Comparison of ENCODE assay signal across 10 mouse cellular contexts in genomic region chr9:121822585-121822991, GRCm38 (mm10). TPM values are rescaled to one million over a fixed set of nuclear protein-coding genes. Genes with fewer than 3 reads are reported as not detected.
DNase-seq lines count a peak whose midpoint lies in the region; ATAC-seq lines count a peak whose summit lies in the region.
"Had no signal": no experiment of that assay in that cellular context is flagged by ENCODE, and none has a peak within 500 bp of the region (broad histone marks: within the 10 kb centered on the region; RNA-seq: fewer than 3 reads in every experiment).

No protein-coding gene starts in this region.

- H3K9ac ChIP-seq in forebrain, embryonic 15.5 days (replicated peaks): no peak overlapping the region
- H3K9ac ChIP-seq in forebrain, embryonic 11.5 days (ENCODE audit: low read length): no peak overlapping the region

- H3K4me2 ChIP-seq in forebrain, embryonic 15.5 days (replicated peaks): no peak overlapping the region
- H3K4me2 ChIP-seq in forebrain, embryonic 11.5 days (ENCODE audit: low read depth, low read length, severe bottlenecking): no peak overlapping the region

- 44% methylated on average over 6 of the region's 6 CpGs for WGBS in forebrain, embryonic 15.5 days
- WGBS in forebrain, embryonic 11.5 days: 88% methylated on average over 6 of the region's 6 CpGs

- ATAC-seq in forebrain, embryonic 15.5 days (replicated peaks): peak; percentile 88
- ATAC-seq in forebrain, embryonic 11.5 days (replicated peaks; ENCODE audit: low FRiP score): no peak

- no peaks in the 10 kb centered on the region for H3K27me3 ChIP-seq in forebrain, embryonic 15.5 days
- H3K27me3 ChIP-seq in forebrain, embryonic 11.5 days (ENCODE audit: control insufficient read depth, insufficient read depth, low read length): no peaks in the 10 kb centered on the region

- no peak for DNase-seq in forebrain, embryonic 11.5 days (ENCODE audit: low spot score)
- DNase-seq in right cerebral cortex, postnatal 4 days: peak; percentile 34
- DNase-seq in right cerebral cortex, postnatal 14 days: no peak
- DNase-seq in layer of hippocampus, postnatal 14 days (ENCODE audit: low spot score in 2 of 2): peak; percentile 64 to 72
- DNase-seq in B cell, adult 2 months: no peak
- no peak for DNase-seq in ovary, postnatal 14 days (ENCODE audit: low spot score)
- no peak for DNase-seq in spleen, adult 18-20 months

- H3K4me1 ChIP-seq in forebrain, embryonic 15.5 days: peaks cover 32% of the 10 kb centered on the region
- H3K4me1 ChIP-seq in forebrain, embryonic 11.5 days (replicated peaks; ENCODE audit: control insufficient read depth, insufficient read depth, low read length): no peaks in the 10 kb centered on the region
- H3K4me1 ChIP-seq: megakaryocyte, embryonic 14.5 days had no signal

- no peak overlapping the region for H3K4me3 ChIP-seq in forebrain, embryonic 15.5 days
- H3K4me3 ChIP-seq in forebrain, embryonic 11.5 days (ENCODE audit: low read depth, low read length): no peak overlapping the region
- H3K4me3 ChIP-seq: megakaryocyte, embryonic 14.5 days had no signal

- no peaks in the 10 kb centered on the region for H3K9me3 ChIP-seq in forebrain, embryonic 15.5 days
- H3K9me3 ChIP-seq in forebrain, embryonic 11.5 days (ENCODE audit: control insufficient read depth, low read length): no peaks in the 10 kb centered on the region

- H3K27ac ChIP-seq in forebrain, embryonic 15.5 days (replicated peaks): peak overlapping the region; percentile 83
- no peak overlapping the region for H3K27ac ChIP-seq in forebrain, embryonic 11.5 days (ENCODE audit: low read depth, low read length)

- no peaks in the 10 kb centered on the region for H3K36me3 ChIP-seq in forebrain, embryonic 15.5 days
- no peaks in the 10 kb centered on the region for H3K36me3 ChIP-seq in forebrain, embryonic 11.5 days (ENCODE audit: control insufficient read depth, insufficient read depth, low read length)

RNA-seq across cellular contexts. Expression of gene Ccdc13, which starts 16.7 kb away (rescaled TPM):
- 1.9 and 3.0 TPM in 2 replicates for polyA plus RNA-seq in forebrain, embryonic 15.5 days (2015; fragmentation: Nextera tagmentation; extraction: Ambion mirVana)
- polyA plus RNA-seq in forebrain, embryonic 11.5 days (2014; fragmentation: Nextera tagmentation; extraction: Ambion mirVana): 2.6 and 2.7 TPM in 2 replicates
- 1 to 10 TPM; 8.3 to 9.4 TPM for total RNA-seq in layer of hippocampus, postnatal 14 days (2021)

RNA-seq across cellular contexts. Expression of gene Hhatl, which starts 30.3 kb away (rescaled TPM):
- 0.25 TPM in 1 of 2 replicates, not detected in the other for polyA plus RNA-seq in forebrain, embryonic 15.5 days (2015; fragmentation: Nextera tagmentation; extraction: Ambion mirVana)
- polyA plus RNA-seq in forebrain, embryonic 11.5 days (2014; fragmentation: Nextera tagmentation; extraction: Ambion mirVana): 0.11 TPM in 1 of 2 replicates, not detected in the other
- total RNA-seq in layer of hippocampus, postnatal 14 days (2021): 1 to 10 TPM; 7.5 to 8.3 TPM
- total RNA-seq: CH12.LX had no signal

RNA-seq across cellular contexts. Expression of gene Higd1a, which starts 35.6 kb away (rescaled TPM):
- polyA plus RNA-seq in forebrain, embryonic 15.5 days (2015; fragmentation: Nextera tagmentation; extraction: Ambion mirVana): 124 and 129 TPM in 2 replicates
- polyA plus RNA-seq in forebrain, embryonic 11.5 days (2014; fragmentation: Nextera tagmentation; extraction: Ambion mirVana): 170 and 184 TPM in 2 replicates
- 100 to 1,000 TPM in 1 of 2 experiments, 10 to 100 TPM in 1; 96.5 to 101 TPM for total RNA-seq in layer of hippocampus, postnatal 14 days (2021)

RNA-seq across cellular contexts. Expression of gene Klhl40, which starts 45.2 kb away (rescaled TPM):
- 0.50 and 0.69 TPM in 2 replicates for polyA plus RNA-seq in forebrain, embryonic 15.5 days (2015; fragmentation: Nextera tagmentation; extraction: Ambion mirVana)
- 0.08 and 0.11 TPM in 2 replicates for polyA plus RNA-seq in forebrain, embryonic 11.5 days (2014; fragmentation: Nextera tagmentation; extraction: Ambion mirVana)
- total RNA-seq in layer of hippocampus, postnatal 14 days (2021): 1 to 10 TPM; 3.2 to 4.3 TPM
- total RNA-seq: CH12.LX had no signal

Comparison
In these comparisons a context has a peak if more than half of its experiments do, and no peak if none do; other contexts are left out.
1. DNase-seq: peak in right cerebral cortex, postnatal 4 days (single experiment) and layer of hippocampus, postnatal 14 days (2 of 2); none in forebrain, embryonic 11.5 days (single experiment), right cerebral cortex, postnatal 14 days (single experiment), B cell, adult 2 months (0 of 2), ovary, postnatal 14 days (single experiment) and spleen, adult 18-20 months (0 of 2).